Mouse (Mus musculus): ENCODE measurements at regions not wholly inside any gene's neighbourhood (a gene's known extent, or its start where the extent isn't known, plus 50 kb on each side); places are given as distances from the start of the nearest gene placed in this dataset.

DNA sequence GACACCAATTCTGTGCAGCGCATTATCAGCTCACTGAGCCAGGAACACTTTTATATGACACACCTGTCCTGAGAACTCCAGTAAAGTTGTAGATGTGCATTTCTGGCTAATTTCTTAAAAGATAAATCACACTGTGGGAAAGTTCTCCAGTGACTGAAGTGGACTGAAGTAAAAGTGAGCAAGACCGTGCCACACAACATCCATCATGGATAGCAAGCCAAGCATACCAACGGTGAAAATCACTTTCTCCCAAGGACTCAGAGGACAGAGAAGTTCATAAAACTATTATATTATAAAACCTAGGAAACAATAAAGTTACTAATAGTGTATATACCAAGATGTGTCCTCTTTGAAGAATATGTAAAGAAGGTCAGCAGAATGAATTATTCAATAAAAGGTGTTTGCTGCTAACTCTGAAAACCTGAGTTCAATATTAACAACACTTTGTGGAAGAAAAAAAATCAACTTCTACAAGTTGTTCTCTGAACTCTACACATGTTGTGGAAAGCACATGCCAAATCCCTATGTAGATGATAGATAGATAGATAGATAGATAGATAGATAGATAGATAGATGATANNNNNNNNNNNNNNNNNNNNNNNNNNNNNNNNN, 298.2 kb upstream of the Igbp1b start:
- peak; percentile 11 for DNase-seq (ENCODE audit: low spot score)

DNA sequence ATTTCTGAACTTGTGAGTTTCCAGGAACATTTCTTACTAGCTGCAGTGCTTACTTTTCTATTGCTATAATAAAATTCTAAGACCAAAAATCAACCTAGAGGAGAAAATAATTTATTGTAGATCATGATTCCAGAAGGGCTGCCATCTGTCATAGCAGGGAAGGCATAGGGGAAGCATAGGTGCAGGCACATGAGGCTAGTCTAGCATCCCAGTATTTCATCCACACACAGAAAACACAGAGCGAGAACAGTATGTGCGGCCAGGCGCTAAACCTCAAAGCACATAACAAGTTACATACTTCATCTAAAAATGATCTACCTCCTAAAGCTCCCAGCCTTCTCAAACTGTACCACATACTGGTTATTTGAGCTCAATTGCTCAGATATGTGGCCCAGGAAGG, 292.5 kb upstream of the Igbp1b start:
- DNase-seq (ENCODE audit: low spot score): no peak

DNA sequence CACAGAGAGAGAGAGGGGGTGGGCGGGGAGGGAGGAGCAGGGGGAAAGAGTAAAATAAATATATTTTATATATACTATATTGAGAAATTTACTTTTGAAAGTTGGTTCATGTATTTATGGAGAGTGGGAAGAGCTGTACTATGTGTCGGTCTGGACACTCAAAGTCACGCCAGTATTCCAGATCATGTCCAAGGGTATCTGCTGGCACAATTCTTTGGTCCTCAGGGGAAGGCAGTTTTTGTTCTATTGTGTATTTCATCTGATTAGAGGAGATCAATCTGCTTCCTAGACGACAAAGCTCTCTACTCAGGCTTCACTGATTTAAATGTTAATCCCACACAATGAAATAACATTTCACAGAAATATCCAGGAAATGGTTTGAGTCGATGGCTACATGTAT, 288.3 kb upstream of the Igbp1b start:
- no peak for DNase-seq (ENCODE audit: low spot score)

DNA sequence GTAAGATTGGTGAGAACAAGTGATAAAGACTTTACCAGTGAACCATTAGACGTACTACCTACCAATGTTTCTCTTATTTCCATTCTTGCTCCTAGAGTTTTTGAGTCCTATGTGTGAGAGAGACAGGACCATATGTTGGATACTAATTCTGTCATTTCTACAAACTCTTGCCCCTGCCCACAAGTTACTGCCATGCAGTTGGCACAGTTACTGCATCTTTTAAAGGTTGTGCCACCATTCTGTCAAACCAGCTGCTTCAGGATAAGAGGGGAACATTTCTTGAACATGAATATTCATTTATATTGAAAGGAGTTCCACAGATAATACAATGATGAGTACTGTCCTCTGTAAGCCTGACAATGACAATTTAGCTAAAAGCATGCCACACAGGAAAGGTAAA, 287.1 kb upstream of the Igbp1b start:
- DNase-seq (ENCODE audit: low spot score): no peak

DNA sequence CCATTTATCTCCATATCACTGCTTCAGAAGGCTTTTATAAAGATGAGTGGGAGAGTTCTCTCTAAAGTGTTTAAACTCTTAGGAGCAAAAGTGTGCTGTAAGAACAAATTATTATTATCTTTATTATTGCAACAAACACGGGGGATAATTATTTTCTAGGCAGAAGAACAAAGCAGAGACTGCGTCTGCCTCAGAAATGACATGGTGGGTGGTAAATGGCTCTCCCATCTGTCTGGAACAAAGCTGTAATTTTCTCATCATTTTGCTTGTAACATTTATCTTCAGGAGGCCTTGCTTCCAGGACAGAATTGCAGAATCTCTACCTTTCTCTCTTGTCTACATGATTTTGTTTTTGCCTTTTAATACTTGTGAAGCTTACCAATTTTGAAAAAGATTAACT, 261.8 kb upstream of the Igbp1b start:
- DNase-seq (ENCODE audit: low spot score): no peak

DNA sequence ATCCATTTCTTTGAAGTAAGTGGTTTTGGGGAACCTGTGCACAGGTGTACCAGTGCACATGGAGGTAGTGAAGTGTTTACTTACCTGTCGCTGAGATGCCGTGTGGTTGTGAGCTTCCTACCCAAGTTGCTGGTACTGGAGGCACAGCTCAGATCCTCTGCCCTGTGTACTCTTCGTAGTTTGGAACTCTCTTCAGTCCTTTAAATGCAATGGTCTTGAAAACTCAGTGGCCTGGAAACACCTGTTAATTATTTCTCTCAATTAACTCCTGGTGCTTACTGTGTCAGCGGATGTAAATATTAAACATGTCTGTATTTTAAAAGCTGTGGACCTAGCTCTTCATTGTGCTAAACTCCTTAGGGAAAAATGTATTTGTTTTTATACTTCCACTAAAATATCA, 261.2 kb upstream of the Igbp1b start:
- no peak for DNase-seq (ENCODE audit: low spot score)

DNA sequence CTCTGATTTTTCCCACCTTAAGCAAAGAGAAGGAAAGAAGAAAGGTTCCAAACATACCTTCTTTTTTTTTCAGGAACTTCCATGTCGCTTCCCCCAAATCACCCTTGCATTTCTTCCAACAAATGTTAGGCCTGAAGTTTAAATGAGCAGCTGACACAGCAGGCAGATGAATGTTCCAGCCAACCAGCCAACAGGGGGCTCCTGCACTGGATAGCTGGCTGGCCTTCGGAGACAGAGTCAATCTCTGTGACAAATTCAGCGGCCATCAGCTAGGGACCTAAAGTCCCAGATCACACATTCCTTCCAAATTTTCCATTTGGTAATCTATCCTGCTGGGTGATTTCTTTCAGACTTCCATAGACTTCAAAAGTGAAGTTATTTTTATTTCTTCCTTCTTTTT, 256.6 kb upstream of the Igbp1b start:
- DNase-seq (ENCODE audit: low spot score): no peak

DNA sequence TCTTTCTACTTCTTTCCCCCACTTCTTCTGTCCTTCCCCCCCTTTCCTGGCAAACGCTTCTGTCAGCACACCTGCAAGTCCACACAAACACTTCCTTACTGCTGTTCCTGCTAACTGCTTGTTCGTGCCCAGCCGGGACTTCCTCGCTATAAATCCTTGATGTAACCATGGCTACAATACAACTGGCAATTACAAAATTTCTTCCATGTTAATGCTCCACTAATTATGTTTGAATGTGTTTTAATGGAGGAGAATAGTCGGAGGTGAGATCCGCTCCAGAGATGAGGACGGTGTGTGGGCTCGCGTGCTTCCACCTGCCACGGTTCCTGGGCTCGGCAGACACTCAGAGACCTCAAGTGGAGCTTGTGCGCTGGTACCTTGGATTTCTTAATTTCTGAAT, 215.3 kb upstream of the Igbp1b start:
- no peak for DNase-seq (ENCODE audit: low spot score)

DNA sequence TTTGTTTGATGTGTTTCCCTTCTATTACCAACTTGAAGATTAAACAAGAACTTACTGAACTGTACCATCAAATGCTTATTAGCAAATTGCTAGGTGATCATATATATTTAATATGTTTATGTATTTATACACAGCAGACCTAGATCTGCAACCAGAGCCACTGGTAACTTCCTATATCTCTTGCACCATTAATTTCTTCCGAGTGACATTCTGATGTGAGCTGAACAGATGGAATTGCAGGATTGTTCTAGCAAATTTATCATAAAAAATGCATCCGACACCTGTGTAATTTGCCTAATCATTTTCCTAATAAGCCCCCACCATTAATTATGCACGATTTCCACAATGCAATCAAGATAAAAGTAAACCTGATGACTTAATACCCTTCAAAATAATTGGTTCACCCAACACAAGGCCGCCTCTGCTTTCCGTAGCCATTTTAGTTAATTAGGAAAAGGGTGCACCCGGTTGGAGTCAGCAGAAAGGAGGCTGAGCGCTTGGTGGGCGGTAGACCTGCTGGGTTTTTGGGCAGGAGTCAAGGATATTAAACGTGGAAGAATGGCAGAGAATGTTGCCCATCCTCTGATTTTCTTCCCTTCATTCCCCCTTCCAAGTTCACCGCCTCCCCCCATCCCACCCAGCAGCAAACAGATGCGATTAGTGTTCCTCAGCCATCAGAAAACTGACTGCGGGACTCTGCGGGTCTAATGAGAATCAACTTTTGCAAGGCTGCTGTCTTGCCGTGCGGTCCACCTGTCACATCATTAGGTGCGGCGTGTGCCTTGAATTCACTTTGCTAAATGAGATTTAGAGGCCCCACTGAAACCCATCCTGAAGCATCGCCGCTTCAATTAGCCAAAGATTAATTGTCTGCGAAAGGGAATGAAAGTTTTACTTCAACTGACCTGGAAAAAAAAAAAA, 214.4 kb upstream of the Igbp1b start:
- no peak for DNase-seq (ENCODE audit: low spot score)

DNA sequence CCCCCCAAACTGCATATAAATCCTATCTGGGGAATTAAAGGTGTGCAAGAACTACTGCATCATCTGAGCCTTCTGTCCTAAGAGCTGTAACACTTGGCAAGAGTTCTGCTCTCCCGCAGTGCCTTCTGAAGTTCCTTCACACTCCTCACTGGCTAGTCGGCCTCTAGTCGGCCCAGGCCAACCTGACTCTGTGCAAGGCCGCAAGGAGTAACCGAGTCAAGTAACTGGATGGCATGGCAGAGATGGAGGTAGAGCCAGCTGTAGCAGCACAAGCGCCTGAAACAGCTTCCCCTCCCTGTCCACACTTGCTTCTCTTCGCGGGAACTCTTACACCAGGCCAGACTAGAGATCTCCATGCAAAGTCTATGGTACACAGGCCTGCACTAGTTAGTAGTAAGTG, 179.7 kb upstream of the Igbp1b start:
- no peak for DNase-seq (ENCODE audit: low spot score)

DNA sequence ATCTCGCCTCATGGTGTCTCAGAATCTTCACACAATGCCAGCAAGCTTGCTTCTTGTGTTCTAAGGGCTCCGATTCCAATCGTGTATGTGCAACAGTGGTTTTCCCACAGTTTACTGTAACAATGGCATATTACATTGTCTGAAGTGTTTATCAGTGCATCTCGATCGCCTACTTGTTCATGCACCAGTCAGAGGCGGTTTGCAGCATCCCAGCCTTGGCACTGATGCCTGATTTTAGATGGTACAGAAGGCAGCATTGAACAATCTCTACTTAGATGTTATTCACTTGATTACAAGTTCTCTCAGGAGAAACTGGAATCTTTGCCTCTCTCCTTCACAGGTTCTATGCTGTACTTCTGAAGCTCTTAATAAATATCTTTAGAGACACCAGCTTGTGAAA, 176.5 kb upstream of the Igbp1b start:
- no peak for DNase-seq (ENCODE audit: low spot score)

DNA sequence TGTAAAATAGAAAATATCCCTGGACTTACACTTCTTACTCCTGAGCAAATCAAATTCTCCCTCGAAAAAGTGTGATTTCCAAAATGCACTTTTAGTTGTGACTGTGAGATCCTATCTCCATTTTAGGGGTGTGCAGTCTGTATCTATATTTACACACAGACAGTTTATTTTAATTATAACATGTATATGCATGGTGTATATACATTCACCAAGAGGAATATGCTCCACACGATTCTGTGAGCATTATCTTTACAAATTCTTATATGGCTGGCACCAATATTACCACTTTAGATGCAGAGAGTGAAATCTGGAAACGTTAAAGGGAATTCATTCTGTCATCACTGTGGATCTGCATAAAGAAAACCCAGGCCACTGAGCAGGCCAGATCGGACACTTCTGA, 143.5 kb upstream of the Igbp1b start:
- DNase-seq (ENCODE audit: low spot score): no peak

DNA sequence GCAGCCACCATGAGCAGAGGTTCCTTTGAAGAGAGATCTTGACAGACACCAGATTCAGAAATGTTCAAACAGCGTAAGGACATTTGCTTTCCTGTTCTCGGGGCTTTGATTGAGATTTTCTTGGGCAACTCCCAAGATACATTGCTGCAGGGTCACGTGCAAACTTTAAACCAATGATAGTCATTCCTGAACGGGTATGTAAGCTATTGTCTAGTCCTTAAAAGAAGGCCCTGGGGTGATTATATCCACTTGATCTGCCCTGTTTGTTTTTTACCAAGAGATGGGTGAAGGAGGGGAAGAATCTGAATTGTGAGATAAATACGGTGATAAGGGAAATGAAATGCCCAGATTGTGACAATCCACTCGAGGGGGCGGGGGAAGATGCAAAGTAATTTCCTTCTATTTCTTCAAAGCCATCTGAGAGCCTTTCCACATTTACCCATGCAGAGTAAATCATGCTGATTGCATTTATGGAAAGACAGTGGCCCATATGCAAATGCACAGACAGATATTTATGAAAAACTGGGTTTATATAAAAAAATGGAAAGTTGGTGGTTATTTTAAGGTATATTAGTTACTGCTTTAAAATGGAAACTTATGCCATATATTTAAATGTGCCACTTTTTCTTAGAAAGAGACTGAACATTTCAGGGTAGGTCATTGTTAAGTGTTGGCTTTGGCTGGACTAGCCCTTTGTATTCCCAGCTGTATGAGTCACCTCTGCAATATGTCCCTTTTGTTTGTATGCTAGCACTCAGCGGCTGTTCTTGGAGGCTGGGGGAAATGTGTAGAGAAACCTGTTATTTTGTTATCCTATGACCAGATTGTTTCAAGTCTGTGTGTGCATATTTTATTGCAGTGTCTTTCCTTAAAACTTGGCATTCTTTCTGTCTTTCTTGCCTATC, 142.7 kb upstream of the Igbp1b start:
- no peak for DNase-seq (ENCODE audit: low spot score)

DNA sequence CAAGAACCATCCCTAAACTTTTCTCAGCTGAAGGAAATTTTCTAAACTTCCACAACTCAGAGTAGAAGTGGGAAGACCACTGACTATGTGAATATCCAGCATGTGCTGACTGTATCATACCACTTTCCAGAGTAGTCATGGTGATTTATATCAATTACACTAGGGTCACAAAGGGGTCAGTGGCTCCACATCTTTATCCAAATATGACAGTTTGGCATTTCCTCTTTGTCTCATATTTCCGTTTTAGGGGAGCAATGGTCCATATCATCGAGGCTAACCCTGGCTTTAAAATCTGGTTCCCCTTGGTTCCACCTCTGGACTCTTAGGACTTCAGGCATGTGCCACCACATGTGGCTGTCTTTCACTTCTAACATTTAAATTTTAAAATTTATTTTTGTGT, 136.4 kb upstream of the Igbp1b start:
- no peak for DNase-seq (ENCODE audit: low spot score)

DNA sequence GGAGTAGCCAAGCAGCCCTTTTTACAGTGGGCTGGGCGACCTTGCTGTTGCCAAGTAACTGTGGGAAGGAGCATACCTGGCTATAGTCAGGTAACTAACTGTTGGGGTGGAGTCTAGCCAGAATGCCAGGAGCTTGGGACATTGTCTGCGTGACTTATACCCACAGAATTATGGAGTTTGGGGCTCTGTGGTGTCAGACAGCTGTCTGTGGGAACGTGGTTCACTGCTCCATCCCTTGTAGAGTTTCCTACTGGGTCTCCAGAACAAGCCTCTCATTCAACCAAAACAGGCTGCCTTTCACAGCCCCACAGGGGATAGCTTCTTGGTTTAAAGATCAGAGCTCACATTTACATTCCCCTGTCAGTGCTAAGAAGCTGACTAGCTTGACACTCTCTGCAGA, 134.5 kb upstream of the Igbp1b start:
- no peak for DNase-seq (ENCODE audit: low spot score)

DNA sequence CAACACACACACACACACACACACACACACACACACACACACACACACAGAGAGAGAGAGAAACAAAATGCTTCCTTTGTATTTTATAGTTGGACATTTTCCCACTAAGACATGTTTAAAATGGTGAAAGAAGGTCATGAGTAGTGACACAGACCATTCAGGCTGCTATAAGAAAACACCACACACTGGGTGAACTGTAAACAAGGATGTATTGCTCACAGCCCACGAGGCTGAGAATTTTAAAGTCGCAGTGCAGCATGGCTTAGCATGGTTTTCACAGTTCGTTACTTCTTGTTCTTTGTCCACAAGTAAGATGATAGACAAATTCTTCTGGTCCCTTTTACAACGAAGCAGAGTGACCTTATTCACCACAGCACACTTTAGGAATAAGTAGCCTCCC, 124.6 kb upstream of the Igbp1b start:
- DNase-seq (ENCODE audit: low spot score): no peak

DNA sequence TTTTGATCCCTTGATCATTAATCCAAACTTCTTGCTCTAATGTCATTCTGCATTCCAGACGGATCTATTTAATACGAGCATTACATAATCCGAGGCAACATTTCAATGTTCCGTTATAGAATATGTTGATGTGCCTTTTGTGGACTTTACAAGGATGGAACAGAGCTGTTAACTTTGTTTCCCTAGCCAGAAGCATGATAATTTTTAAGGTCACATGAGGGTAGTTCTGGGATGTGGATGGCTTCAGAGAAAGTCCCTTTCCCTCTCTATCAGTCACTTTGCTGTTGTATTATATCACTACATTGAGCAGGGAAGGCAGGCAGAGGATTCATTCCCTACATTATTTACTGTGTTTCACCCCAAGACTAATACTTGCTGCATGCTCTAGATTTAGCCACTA, 124.1 kb upstream of the Igbp1b start:
- no peak for DNase-seq (ENCODE audit: low spot score)

DNA sequence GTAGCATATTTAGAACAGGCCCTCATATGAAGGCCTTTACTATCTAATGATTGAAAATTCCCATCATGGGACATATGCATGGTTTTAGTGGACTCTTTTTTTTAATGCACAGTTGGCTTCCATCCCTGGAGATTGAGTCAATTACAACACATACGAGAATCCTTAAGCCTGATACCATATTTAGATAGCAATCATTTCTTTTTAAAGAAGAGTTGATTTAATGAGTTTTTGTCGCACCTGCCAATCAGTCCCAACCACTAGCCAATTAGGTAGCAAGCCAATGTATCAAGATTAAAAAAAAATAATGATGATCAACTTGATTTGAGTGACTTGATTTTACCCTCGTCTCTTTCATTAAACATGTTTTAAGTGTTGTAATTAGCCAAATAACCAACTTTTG, 103.6 kb upstream of the Igbp1b start:
- DNase-seq (ENCODE audit: low spot score): no peak

DNA sequence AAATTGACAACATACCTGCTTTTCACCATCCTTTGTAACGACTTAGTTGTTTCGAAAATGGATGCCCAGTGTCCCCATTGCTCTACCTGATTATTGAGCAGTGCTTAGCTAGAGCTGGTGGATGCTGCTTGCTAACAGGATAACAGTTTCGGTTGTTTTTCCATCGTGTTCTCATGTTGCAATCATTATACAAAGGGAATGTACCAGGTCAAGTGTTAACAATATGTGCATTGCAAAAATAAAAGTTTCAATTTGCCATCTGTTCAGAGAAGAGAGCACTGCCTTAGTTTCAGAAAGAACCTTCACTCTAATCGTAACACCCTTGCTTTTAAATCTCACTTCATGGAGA, 96.6 kb upstream of the Igbp1b start:
- no peak for DNase-seq (ENCODE audit: low spot score)

DNA sequence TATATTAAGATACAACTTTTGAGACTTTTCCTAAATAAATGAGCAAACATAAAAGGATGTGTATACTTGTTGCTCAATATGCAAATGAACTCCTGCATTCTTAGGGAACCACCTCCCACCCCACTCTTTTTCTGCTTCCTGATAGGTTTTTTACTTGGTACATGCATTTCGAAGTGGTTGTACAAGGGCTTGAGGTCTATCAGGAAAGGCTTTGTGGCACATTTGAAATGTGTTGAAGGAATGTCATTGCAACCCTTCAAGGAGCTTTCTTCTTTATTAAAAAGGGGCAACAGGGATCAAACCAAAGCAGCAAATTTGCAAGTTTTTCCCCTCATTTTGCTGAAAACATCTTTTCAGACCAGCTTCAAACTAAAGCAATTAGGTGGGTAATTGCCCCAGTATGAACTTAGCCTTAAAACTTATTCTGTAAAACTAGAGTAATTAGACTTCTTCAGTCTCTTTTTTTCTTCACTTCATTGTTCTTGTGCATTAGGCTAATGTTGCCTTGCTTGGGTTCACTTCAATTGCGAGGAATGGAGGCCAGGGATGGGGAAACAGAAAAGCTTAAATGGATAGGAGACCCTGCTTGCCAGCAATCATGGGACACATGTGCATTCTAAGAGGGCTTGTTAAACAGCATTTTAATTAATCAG, 96.1 kb upstream of the Igbp1b start:
- DNase-seq (ENCODE audit: low spot score): no peak

DNA sequence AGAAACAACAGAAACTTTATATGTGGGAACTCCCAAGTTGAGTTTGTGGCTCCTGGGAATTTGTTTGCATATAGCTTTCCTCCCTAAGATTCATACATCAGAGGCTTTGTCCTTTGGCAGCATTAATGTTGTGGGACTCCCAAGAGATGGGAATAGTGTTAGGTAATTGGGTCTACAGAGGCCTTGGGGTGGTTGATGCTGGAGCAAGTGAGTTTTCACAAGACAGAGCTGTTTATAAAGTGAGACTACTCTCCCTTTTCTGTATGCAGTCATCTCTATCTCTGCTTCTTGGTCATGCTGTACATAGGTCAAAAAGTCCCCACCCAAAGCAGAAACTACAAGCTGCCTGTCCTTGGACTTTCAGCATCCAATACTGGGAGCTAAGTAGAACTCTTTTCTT, 59.4 kb upstream of the Igbp1b start:
- DNase-seq (ENCODE audit: low spot score): no peak

All from MN1 (cell line).